ENCODE assay signal across 10 mouse cellular contexts in genomic region chr4:134580351-134581148, GRCm38 (mm10). TPM values are rescaled to one million over a fixed set of nuclear protein-coding genes. Genes with fewer than 3 reads are reported as not detected.
DNase-seq lines count a peak whose midpoint lies in the region; ATAC-seq lines count a peak whose summit lies in the region.
"Had no signal": no experiment of that assay in that cellular context is flagged by ENCODE, and none has a peak within 500 bp of the region (broad histone marks: within the 10 kb centered on the region; RNA-seq: fewer than 3 reads in every experiment).

No protein-coding gene starts in this region.

- peak; percentile 74 for DNase-seq in cerebellum, adult 8-10 months
- peak; percentile 88 for DNase-seq in left cerebral cortex, postnatal 4 days
- DNase-seq in lung, postnatal 4 days, result no peak
- no peak for DNase-seq in urinary bladder, adult 18-20 months (ENCODE audit: low spot score in 2 of 2)
- DNase-seq in spleen, postnatal 4 days (ENCODE audit: low spot score in 2 of 2), result no peak
- DNase-seq: gastrocnemius, postnatal 14 days had no signal

- no peaks in the 10 kb centered on the region for H3K36me3 ChIP-seq in hindbrain, embryonic 15.5 days
- H3K36me3 ChIP-seq: midbrain, embryonic 12.5 days had no signal

- H3K9me3 ChIP-seq in hindbrain, embryonic 15.5 days, result no peaks in the 10 kb centered on the region
- H3K9me3 ChIP-seq: midbrain, embryonic 12.5 days had no signal

- ATAC-seq in cerebellum, adult (ENCODE audit: insufficient number of reproducible peaks, low FRiP score, low TSS enrichment), result peak; percentile 69; the same call in 1 of the 2 replicates
- no peak for ATAC-seq in hindbrain, embryonic 15.5 days (ENCODE audit: low FRiP score, low read depth)
- ATAC-seq in CD4-positive, CD25-positive, alpha-beta regulatory T cell, adult 4 months, result no peak

- H3K27me3 ChIP-seq in hindbrain, embryonic 15.5 days, result no peaks in the 10 kb centered on the region
- H3K27me3 ChIP-seq: midbrain, embryonic 12.5 days had no signal

- H3K4me2 ChIP-seq in hindbrain, embryonic 15.5 days, result no peak overlapping the region
- H3K4me2 ChIP-seq: midbrain, embryonic 12.5 days had no signal

- H3K27ac ChIP-seq in hindbrain, embryonic 15.5 days (replicated peaks), result peak overlapping the region; percentile 57
- H3K27ac ChIP-seq: midbrain, embryonic 12.5 days had no signal

- intact Hi-C loops in left cerebral cortex, postnatal 4 days (cut with DNase I), result no loop called here

- H3K9ac ChIP-seq in hindbrain, embryonic 15.5 days, result no peak overlapping the region
- H3K9ac ChIP-seq: midbrain, embryonic 12.5 days had no signal

- 53% methylated on average over 15 of the region's 15 CpGs for WGBS in hindbrain, embryonic 15.5 days

- H3K4me3 ChIP-seq in hindbrain, embryonic 15.5 days, result no peak overlapping the region
- H3K4me3 ChIP-seq: midbrain, embryonic 12.5 days had no signal

- H3K4me1 ChIP-seq in hindbrain, embryonic 15.5 days (replicated peaks), result peaks cover 41% of the 10 kb centered on the region

RNA-seq across cellular contexts. Expression of gene Selenon, which starts 28.6 kb away (rescaled TPM):
- polyA plus RNA-seq in hindbrain, embryonic 15.5 days (2015; fragmentation: Nextera tagmentation; extraction: Ambion mirVana), result 31.2 and 32.0 TPM in 2 replicates
- total RNA-seq in left cerebral cortex, postnatal 4 days (2021), result 10 to 100 TPM; 30.2 to 30.4 TPM
- 1 to 10 TPM in 1 of 2 experiments, under 1 TPM in 1; 0.19 to 1.9 TPM for polyA plus RNA-seq in CD4-positive, CD25-positive, alpha-beta regulatory T cell, adult 4 months (2017; shearing (Covaris generic))

RNA-seq across cellular contexts. Expression of gene Mtfr1l, which starts 45.4 kb away (rescaled TPM):
- polyA plus RNA-seq in hindbrain, embryonic 15.5 days (2015; fragmentation: Nextera tagmentation; extraction: Ambion mirVana), result 168 and 179 TPM in 2 replicates
- total RNA-seq in left cerebral cortex, postnatal 4 days (2021), result 100 to 1,000 TPM in 1 of 2 experiments, 10 to 100 TPM in 1; 99.4 to 102 TPM
- polyA plus RNA-seq in CD4-positive, CD25-positive, alpha-beta regulatory T cell, adult 4 months (2017; shearing (Covaris generic)), result 100 to 1,000 TPM in 1 of 2 experiments, 10 to 100 TPM in 1; 83.6 to 119 TPM

Comparison
In these comparisons a context has a peak if more than half of its experiments do, and no peak if none do; other contexts are left out.
1. DNase-seq: peak in cerebellum, adult 8-10 months (single experiment) and left cerebral cortex, postnatal 4 days (single experiment); none in lung, postnatal 4 days (0 of 2), urinary bladder, adult 18-20 months (0 of 2) and spleen, postnatal 4 days (0 of 2).
2. RNA of gene Selenon, which starts 28.6 kb away (polyA plus RNA-seq): 31.2 to 32.0 TPM in hindbrain, embryonic 15.5 days; 0.19 to 1.9 TPM in CD4-positive, CD25-positive, alpha-beta regulatory T cell, adult 4 months; every median in the first group is over 10 times any median in the second.